Mouse (Mus musculus) liver, embryonic 14 days (tissue): ENCODE results near the gene Pet100. TPM values are rescaled to one million over a fixed set of nuclear protein-coding genes. Genes with fewer than 3 reads are reported as not detected.

Source experiments
- polyA plus RNA-seq: library from polyadenylated mRNA; depleted of rRNA; stranded (reverse); fragments of >200 nt; gene quantifications from 2 replicates; pipeline ENCODE4 v1.2.3, GENCODE M21; 2012; rRNA removed

The Pet100 gene
- 32.5 and 36.6 TPM in 2 replicates for polyA plus RNA-seq

DNA sequence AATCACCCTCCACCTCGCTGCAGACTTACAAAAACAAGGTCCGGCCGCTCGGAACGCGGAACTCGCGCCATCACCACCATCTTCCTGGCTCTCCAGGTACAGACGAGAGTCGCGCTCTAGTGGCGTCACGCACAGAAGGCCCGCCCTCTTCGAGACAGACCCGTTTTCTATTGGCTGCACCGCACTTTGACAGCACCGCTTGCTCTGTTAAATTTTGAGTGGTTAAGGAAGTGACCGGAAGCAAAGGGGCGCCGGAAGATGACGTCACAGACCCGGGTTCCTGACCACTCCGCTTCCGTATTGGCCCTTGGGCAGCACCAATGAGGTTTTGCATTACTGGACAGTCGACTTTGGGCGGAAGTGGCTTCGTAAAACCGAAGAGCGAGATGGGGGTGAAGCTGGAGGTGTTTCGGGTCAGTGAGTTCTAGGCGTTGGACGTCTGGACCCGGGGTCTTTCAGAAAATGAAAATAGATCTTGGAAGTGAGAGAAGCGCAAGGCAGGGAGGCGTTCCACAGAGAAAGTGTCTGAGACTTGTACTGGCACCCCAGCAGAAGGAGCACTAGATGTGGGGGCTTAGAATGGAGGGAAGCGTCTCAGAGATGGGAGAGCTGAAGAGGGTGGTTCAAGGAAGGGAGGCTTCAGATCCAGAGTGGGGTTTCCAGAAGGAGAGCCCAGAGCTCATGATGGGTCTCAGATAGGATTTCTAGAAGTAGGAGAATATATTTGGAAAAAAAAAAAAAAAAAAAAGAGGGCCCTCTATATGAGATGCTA, at the start of gene Pet100, which contains the start of gene Xab2:
Gene Pet100 (plus strand): TSS at position 350 of the 772 bp plus-strand sequence.
Gene Xab2 (minus strand): TSS at position 118 of the 772 bp plus-strand sequence.

DNA sequence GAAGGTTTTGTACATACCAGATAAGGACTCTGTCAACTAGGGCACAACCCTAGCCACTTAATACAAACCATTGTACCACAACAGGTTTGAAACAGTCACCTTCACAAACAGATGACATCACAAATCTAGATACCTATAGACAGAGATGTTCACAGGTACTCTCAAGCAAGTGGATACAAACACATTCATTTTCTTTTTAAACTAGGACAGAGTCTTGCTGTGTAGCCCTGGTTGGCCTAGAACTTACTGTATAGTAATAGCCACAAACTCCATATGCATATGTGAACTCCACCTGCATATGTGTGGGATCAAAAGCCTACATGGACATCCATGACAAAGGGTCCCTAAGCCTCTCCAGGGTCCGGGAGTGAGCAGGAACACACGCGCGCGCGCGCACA, 34.4 kb upstream of the Pet100 start, which contains the start of gene Camsap3:
Gene Camsap3 (plus strand): TSS at position 301 of the 398 bp plus-strand sequence.

DNA sequence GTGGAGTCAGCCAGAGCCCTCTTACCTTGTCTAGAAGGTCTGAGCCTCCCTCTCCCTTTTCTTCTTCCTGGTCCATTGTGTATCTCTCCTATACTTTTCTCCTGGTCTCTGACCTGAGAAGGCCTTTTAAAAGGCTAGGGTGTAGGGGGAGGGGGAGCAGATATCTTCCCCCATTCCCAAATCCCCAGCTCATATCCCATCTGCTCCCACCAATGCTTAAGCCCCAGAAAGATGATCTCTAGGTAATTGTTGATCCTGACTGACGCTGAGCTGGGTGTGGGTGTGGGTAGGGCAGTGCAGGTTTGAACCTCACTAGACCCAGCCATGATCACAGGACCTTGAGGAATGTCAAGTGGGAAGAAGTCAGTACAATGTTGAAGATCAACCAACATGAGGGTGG, 4.1 kb downstream of the Pet100 start, which contains the start of gene Pcp2:
Gene Pcp2 (minus strand): TSS at position 101 of the 400 bp plus-strand sequence.

DNA sequence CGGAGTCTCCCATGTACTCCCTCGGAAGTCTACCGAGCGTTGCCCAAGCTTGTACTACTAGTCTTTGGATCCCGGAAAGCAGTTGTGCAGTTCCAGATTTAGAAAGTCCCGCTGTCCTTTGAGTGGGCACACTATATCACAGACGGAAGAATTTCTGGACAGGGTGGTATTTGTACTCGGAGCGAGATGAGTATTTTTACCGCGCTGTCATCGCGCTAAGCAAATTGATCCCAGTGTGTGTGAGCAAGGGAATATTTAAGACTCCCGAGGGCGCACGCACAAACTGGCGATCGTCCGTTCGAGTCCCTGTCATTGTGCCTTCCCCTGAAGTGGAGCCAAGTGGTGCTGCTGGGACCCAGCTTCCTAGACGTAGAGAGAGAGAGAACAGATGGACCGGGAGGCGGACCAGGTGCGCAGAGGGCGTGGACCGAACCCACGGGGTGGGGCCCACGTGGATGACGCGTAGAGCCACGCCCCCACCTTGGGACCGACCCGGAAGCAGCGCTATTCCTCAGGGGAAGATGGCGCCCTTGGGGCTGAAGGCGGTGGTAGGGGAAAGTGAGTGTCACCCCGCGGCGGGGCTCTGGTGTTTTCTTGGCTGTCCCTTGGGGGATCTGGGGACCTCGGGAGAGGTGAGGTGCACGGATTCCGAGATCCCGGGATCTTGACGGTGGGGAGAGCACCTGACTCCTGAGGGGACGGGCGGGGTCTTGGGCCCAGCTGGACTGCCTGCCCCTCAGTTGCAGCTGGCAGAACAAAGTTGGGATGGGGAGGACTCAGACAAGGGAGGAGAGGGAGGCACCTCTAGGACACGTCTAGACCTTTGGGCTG, 9.5 kb downstream of the Pet100 start, which contains the start of gene Stxbp2:
Gene Stxbp2 (plus strand): TSS at position 309 of the 831 bp plus-strand sequence.

DNA sequence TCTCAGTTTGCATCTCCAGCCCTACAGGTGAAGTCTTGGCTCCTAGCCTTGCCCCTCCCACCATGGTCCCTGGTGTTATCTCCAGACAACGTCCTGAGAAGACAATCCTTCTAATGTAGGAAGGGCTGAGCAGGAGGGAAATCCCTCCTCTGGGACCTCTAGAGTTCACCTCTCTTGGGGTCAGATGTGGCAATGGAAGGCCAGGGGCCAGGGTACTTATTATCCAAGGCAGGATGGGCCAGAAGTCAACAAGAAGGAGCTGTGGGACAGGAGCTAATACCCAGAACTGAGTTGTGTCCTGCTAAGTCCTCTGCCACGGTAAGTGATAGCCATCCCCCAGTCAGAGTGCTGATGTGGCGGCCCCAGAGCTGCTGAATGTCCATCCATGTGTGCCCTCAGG, 34.2 kb downstream of the Pet100 start, which contains the start of gene Retn:
Gene Retn (plus strand): TSS at position 245 of the 400 bp plus-strand sequence.

DNA sequence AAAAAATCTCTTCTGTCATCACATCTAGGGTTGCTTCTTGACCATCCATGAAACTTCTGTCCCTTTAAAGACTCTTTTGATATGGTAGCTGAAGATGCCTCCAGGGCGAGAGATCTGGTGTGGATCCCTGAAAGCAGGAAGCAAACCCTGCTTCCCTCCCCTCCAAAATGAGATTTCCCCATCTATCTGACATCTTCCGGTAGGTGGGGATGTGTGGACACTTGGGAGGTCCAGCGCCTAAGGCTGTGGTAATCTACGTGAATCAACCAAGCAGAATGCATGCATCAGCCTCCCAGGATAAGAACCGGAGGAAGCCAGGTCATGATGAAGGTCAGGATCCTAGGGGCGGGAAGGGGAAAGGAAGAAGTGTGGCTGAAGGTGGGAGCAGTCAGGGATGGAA, 44.2 kb downstream of the Pet100 start, which contains the start of gene Mcemp1:
Gene Mcemp1 (plus strand): TSS at position 248 of the 400 bp plus-strand sequence.

DNA sequence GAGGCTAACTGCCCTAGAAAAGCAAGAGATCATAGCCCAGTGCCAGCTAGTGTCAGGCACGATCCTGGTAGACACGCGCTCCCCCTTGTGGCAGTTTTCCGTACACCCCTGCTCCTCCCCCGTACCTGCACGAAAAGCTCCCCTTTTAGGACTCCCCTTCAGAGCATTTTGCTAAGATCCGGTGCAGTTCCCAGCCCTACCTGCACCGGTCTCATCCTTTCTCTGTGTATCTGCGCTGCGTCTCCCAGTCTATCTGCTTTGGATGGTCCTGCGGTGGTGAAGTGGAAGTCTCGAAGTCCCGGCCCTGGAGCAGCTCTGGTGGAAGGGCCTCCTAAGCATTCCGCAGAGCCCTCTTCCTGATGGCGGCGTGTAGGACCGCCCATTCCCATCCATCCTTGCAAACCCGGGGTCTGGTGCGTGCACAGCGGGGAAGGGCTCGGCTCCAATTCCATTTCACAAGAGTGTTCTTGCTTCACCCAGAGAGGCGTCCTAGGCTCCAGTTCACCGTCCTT, 50.7 kb downstream of the Pet100 start, which contains the start of gene Fcor:
Gene Fcor (minus strand): TSS at position 383 of the 512 bp plus-strand sequence.

Other genes starting within 250 kb of the Pet100 start
- 3.1 and 3.4 TPM in 2 replicates for gene Arhgef18, start 228.5 kb upstream of the Pet100 start, polyA plus RNA-seq
- gene Pex11g, start 153.9 kb upstream of the Pet100 start, polyA plus RNA-seq: 2.6 and 2.8 TPM in 2 replicates
- 0.02 TPM in 1 of 2 replicates, not detected in the other for gene Tex45, start 150.7 kb upstream of the Pet100 start, polyA plus RNA-seq
- 4.3 and 4.4 TPM in 2 replicates for gene Zfp358, start 128.4 kb upstream of the Pet100 start, polyA plus RNA-seq
- 23.0 and 25.9 TPM in 2 replicates for gene Mcoln1, start 121.1 kb upstream of the Pet100 start, polyA plus RNA-seq
- gene Pnpla6, start 106.2 kb upstream of the Pet100 start, polyA plus RNA-seq: 12.1 and 13.4 TPM in 2 replicates
- gene C330021F23Rik, start 53.6 kb upstream of the Pet100 start, polyA plus RNA-seq: 2.6 and 3.3 TPM in 2 replicates
- 2.4 and 2.6 TPM in 2 replicates for gene Camsap3, start 34.3 kb upstream of the Pet100 start, polyA plus RNA-seq
- gene Xab2, start 232 bp upstream of the Pet100 start, polyA plus RNA-seq: 25.8 and 27.8 TPM in 2 replicates
- gene Pcp2, start 4.0 kb downstream of the Pet100 start, polyA plus RNA-seq: not detected in 2 replicates
- gene Stxbp2, start 9.4 kb downstream of the Pet100 start, polyA plus RNA-seq: 46.1 and 55.2 TPM in 2 replicates
- 0.03 TPM in 1 of 2 replicates, not detected in the other for gene Retn, start 34.2 kb downstream of the Pet100 start, polyA plus RNA-seq
- gene Mcemp1, start 44.2 kb downstream of the Pet100 start, polyA plus RNA-seq: 1.2 and 1.8 TPM in 2 replicates
- 1.7 and 2.2 TPM in 2 replicates for gene Fcor, start 50.8 kb downstream of the Pet100 start, polyA plus RNA-seq
- gene Trappc5, start 54.8 kb downstream of the Pet100 start, polyA plus RNA-seq: 12.6 and 13.2 TPM in 2 replicates
- not detected in 2 replicates for gene Fcer2a, start 72.6 kb downstream of the Pet100 start, polyA plus RNA-seq
- 3.0 and 3.5 TPM in 2 replicates for gene Clec4g, start 99.1 kb downstream of the Pet100 start, polyA plus RNA-seq
- 0.06 and 0.07 TPM in 2 replicates for gene Cd209a, start 127.4 kb downstream of the Pet100 start, polyA plus RNA-seq
- not detected in 2 replicates for gene Cd209e, start 232.8 kb downstream of the Pet100 start, polyA plus RNA-seq